Mouse (Mus musculus) heart, embryonic 15.5 days (tissue): ENCODE measurements around the gene Fmnl2. TPM values are rescaled to one million over a fixed set of nuclear protein-coding genes. Genes with fewer than 3 reads are reported as not detected.
A peak's percentile ranks its signal among the peaks of the same experiment; 100 is the strongest.

Source experiments
- ATAC-seq: fragments of 200-750 bp; cut with Nextera tagmentation; replicated peaks from 2 replicates; pipeline ENCODE4 v1.8.0; 2017; ENCODE audit warnings: low read depth, moderate TSS enrichment; ENCODE audit not compliant: insufficient number of reproducible peaks, insufficient read depth, low FRiP score
- H3K27ac ChIP-seq: fragments of 300-500 bp; sonication (generic); 2 replicates; pipeline ENCODE4 v1.5.1; 2015; ENCODE audit warnings: mild to moderate bottlenecking, inconsistent platforms
- H3K27me3 ChIP-seq: fragments of 300-500 bp; sonication (generic); 2 replicates; pipeline ENCODE4 v1.6.1; 2015; ENCODE audit warnings: inconsistent platforms
- H3K36me3 ChIP-seq: fragments of 300-500 bp; sonication (generic); 2 replicates; pipeline ENCODE4 v1.6.1; 2015; ENCODE audit warnings: mild to moderate bottlenecking, inconsistent platforms
- H3K4me1 ChIP-seq: fragments of 300-500 bp; sonication (generic); replicated peaks from 2 replicates; pipeline ENCODE4 v1.6.1; 2015; ENCODE audit warnings: inconsistent platforms
- H3K4me2 ChIP-seq: fragments of 300-500 bp; sonication (generic); 2 replicates; pipeline ENCODE4 v1.6.1; 2015; ENCODE audit warnings: inconsistent platforms, mild to moderate bottlenecking, moderate library complexity
- H3K4me3 ChIP-seq: fragments of 300-500 bp; sonication (generic); 2 replicates; pipeline ENCODE4 v1.5.1; 2015; ENCODE audit warnings: mild to moderate bottlenecking, inconsistent platforms
- H3K9ac ChIP-seq: fragments of 300-500 bp; sonication (generic); 2 replicates; pipeline ENCODE4 v1.6.1; 2015; ENCODE audit warnings: mild to moderate bottlenecking, inconsistent platforms
- H3K9me3 ChIP-seq: fragments of 300-500 bp; sonication (generic); replicated peaks from 2 replicates; pipeline ENCODE4 v1.6.1; 2016; ENCODE audit warnings: inconsistent platforms
- WGBS: fragments of 180-500 bp; shearing (Covaris S2); methylation state at CpG from one replicate; pipeline ENCODE4 v1.1.7; 2015; ENCODE audit warnings: mixed read lengths; 5-methylcytosine and 5-hydroxymethylcytosine counted together
- polyA plus RNA-seq: library from polyadenylated mRNA; unstranded; fragments of >200 nt; fragmentation: Nextera tagmentation; extraction: Ambion mirVana; gene quantifications from 2 replicates; pipeline ENCODE4 v1.2.1, GENCODE M21; 2015

The Fmnl2 gene
- 1.0 and 1.6 TPM in 2 replicates for polyA plus RNA-seq

- peak within 1 kb of the TSS; percentile 87 for H3K9ac ChIP-seq
- under 1% methylated on average over 112 of the region's 114 CpGs for WGBS
- H3K9me3 ChIP-seq, result no peaks in the 10 kb centered on the region
- peak; percentile 88 for ATAC-seq
- no peaks in the 10 kb centered on the region for H3K36me3 ChIP-seq
- peak within 1 kb of the TSS; percentile 89 for H3K4me3 ChIP-seq
- H3K4me1 ChIP-seq, result peaks cover 10% of the 10 kb centered on the region
- H3K27ac ChIP-seq, result peak within 1 kb of the TSS; percentile 67
- peak within 1 kb of the TSS; percentile 99 for H3K4me2 ChIP-seq
- 0 out of 2 replicates have a peak, but pooled peaks cover 3% of the 10 kb centered on the region for H3K27me3 ChIP-seq
Measured at GRCm38 (mm10) chr2:52857611-52858528, at the start of gene Fmnl2. Gene Fmnl2 (plus strand): TSS chr2:52857860.

DNA sequence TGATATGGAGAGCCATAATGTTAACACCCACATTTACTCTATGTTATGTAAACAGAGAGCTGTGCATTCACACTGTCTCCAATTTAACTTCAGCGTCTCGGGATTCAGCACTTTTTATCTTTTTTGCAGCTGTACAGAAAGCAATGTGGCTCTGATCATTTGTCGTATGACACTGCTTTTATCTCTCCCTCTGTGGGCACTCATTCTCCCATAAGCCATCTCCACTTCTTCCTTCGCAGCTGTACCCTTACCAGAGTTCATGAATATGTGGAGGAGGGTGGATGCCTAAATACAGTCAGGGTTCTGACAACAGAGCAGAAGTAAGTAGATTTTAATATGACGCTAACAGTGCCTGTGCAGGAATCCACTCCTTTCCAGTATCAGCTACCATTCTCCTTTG lies 47.7 kb upstream of the Fmnl2 start:
- Histone ChIP-seq H3K9ac (no peak overlapping the region), H3K27me3 (no peaks in the 10 kb centered on the region), H3K27ac (no peak overlapping the region), H3K9me3 (no peaks in the 10 kb centered on the region), H3K4me1 (no peaks in the 10 kb centered on the region), H3K36me3 (no peaks in the 10 kb centered on the region), H3K4me3 (no peak overlapping the region), H3K4me2 (no peak overlapping the region)
- 53% methylated on average over 5 of the region's 5 CpGs for WGBS
- ATAC-seq, result no peak

- Histone ChIP-seq H3K9me3 (no peaks in the 10 kb centered on the region), H3K4me2 (no peak overlapping the region), H3K4me3 (no peak overlapping the region), H3K27me3 (no peaks in the 10 kb centered on the region), H3K36me3 (no peaks in the 10 kb centered on the region), H3K4me1 (no peaks in the 10 kb centered on the region), H3K9ac (no peak overlapping the region), H3K27ac (no peak overlapping the region)
- 0 out of 2 replicates have a peak, but pooled peaks have one; percentile 43 for ATAC-seq
- WGBS, result 34% methylated on average over 5 of the region's 5 CpGs
Measured at GRCm38 (mm10) chr2:52811691-52812090, 46.0 kb upstream of the Fmnl2 start.

DNA sequence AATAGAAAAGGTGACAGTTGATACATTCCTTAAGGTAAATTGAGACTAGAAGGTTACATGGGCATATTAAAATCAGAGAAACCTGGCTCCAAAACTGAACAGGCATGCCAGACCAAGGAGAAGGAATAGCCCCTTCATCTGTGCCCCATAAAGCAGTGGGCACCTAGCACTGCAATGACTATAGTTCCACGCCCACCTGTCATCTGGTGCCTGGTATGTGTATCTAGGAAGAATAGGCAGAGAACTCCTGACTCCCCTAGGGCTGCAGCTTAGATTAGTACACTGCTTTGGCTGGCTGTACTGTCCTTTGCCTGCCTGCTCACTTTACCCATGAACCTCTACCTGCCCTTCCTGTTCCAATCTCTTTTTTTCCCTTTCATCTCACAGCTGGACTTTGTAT lies 40.3 kb upstream of the Fmnl2 start:
- no peaks in the 10 kb centered on the region for H3K27me3 ChIP-seq
- no peak overlapping the region for H3K9ac ChIP-seq
- H3K36me3 ChIP-seq, result no peaks in the 10 kb centered on the region
- H3K4me2 ChIP-seq, result no peak overlapping the region
- 78% methylated on average over 1 of the region's 1 CpGs for WGBS
- H3K4me3 ChIP-seq, result no peak overlapping the region
- H3K27ac ChIP-seq, result no peak overlapping the region
- no peaks in the 10 kb centered on the region for H3K9me3 ChIP-seq
- no peaks in the 10 kb centered on the region for H3K4me1 ChIP-seq
- ATAC-seq, result no peak

- Histone ChIP-seq H3K27me3 (no peaks in the 10 kb centered on the region), H3K4me1 (no peaks in the 10 kb centered on the region), H3K9ac (no peak overlapping the region), H3K4me3 (no peak overlapping the region), H3K27ac (no peak overlapping the region), H3K36me3 (no peaks in the 10 kb centered on the region), H3K4me2 (no peak overlapping the region), H3K9me3 (no peaks in the 10 kb centered on the region)
- ATAC-seq, result no peak
- 68% methylated on average over 4 of the region's 4 CpGs for WGBS
Measured at GRCm38 (mm10) chr2:52818944-52819343, 38.7 kb upstream of the Fmnl2 start.

DNA sequence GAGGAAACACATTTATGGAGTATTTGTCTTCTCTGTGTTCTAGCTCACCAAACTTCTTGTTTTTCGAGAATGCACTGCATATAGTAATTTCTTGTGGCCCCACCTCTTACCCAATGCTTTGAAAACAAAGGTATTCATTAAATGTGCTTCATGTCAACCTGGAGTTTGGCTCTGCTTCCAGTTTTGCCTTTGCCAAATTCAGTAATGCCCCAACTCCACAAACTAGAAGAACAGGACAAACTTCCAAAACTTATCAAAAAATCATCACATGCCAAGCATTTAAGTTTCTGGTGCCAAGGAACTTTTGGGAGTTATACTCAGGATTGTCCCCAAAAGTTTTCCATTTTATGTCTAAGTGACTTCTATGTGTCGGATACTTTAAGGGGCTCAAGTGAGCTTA lies 35.4 kb upstream of the Fmnl2 start:
- Histone ChIP-seq H3K27ac (no peak overlapping the region), H3K9ac (no peak overlapping the region), H3K4me1 (no peaks in the 10 kb centered on the region), H3K9me3 (no peaks in the 10 kb centered on the region), H3K4me3 (no peak overlapping the region), H3K27me3 (no peaks in the 10 kb centered on the region), H3K36me3 (no peaks in the 10 kb centered on the region), H3K4me2 (no peak overlapping the region)
- 71% methylated on average over 2 of the region's 2 CpGs for WGBS
- ATAC-seq, result no peak

DNA sequence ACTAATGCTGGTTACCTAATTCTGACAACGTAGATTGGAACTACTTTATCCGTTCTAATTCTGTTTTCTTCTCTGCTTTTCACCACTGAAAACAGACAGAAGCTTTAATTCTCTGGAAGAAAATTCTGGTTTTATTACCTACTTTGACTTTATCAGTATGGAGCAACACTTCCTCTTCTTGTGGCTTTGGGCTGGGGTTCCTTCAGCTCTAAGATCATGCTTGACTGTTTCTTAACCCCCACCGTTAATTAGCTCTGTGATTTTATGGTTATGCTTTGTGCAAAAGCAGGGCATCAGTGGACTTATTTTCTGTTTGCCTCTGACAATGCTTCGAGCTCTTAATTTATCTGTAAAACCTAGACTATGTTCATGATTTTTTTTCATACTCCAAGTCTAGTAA lies 29.6 kb upstream of the Fmnl2 start:
- H3K9ac ChIP-seq, result no peak overlapping the region
- H3K27me3 ChIP-seq, result no peaks in the 10 kb centered on the region
- H3K27ac ChIP-seq, result no peak overlapping the region
- no peaks in the 10 kb centered on the region for H3K36me3 ChIP-seq
- ATAC-seq, result no peak
- no peaks in the 10 kb centered on the region for H3K4me1 ChIP-seq
- WGBS, result 72% methylated on average over 4 of the region's 4 CpGs
- no peak overlapping the region for H3K4me3 ChIP-seq
- no peaks in the 10 kb centered on the region for H3K9me3 ChIP-seq
- no peak overlapping the region for H3K4me2 ChIP-seq

DNA sequence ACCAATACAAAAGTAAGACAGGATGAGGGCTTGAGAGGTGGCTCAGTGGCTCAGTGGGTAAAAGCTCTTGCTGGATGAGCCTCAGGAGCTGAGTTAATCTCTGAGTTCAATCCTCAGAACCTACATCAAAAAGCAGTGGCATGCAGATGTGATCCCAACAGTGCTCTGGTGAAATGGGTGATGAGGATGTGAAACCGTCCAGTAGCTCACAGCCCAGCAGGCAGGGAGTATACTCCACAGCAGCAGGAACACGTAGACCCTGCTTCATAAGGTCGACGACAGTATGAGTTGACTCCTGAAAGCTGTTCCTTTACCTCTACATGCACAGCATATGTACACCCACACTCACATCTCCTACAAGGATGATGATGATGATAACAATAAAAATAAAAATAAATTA lies 27.1 kb upstream of the Fmnl2 start:
- no peak overlapping the region for H3K9ac ChIP-seq
- no peaks in the 10 kb centered on the region for H3K36me3 ChIP-seq
- H3K4me1 ChIP-seq, result no peaks in the 10 kb centered on the region
- no peak overlapping the region for H3K4me2 ChIP-seq
- no peaks in the 10 kb centered on the region for H3K27me3 ChIP-seq
- no peak for ATAC-seq
- no peak overlapping the region for H3K27ac ChIP-seq
- H3K4me3 ChIP-seq, result no peak overlapping the region
- no peaks in the 10 kb centered on the region for H3K9me3 ChIP-seq
- WGBS, result 77% methylated on average over 4 of the region's 4 CpGs

DNA sequence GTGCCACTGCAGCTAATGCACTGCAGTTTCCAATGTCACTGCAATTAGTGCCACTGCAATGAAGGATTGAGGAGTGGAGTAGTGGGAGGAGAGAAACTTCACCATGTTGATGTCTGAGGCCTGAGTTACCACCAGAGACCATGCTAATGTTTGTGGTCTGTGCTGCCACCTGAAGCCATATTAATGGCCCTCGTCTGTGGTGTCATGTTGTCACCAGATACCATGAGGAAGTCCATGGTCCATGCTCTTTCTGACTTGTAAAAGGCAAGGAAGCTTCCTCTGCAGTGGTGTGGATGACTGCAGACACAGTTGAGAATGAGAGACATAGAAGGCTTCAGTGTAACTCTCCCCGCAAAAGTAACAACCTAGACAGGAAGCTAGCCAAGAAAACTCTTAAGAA lies 26.1 kb upstream of the Fmnl2 start:
- Histone ChIP-seq H3K36me3 (no peaks in the 10 kb centered on the region), H3K9ac (no peak overlapping the region), H3K4me1 (no peaks in the 10 kb centered on the region), H3K4me3 (no peak overlapping the region), H3K9me3 (no peaks in the 10 kb centered on the region), H3K27me3 (no peaks in the 10 kb centered on the region), H3K4me2 (no peak overlapping the region), H3K27ac (no peak overlapping the region)
- 84% methylated on average over 2 of the region's 2 CpGs for WGBS
- no peak for ATAC-seq

DNA sequence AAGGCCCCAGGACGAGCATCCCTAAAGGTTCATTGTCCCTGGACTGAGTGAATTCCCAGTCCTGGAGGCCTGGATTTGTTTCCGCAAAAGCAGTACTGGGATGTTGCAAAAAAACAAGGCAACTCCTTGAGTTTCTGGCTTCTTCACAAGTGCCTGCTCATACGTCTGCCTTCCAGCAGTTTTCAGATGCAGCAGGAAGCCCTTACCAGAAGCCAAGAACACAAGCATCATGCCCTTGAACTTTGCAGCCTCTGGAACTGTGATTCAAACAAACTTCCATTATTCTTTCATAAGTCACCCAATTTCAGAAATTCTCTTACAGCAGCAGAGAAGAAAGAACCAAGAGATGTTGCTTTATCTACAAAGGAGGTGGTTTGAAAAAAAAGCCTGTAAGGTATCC lies 21.9 kb upstream of the Fmnl2 start:
- Histone ChIP-seq H3K27me3 (no peaks in the 10 kb centered on the region), H3K4me3 (no peak overlapping the region), H3K9ac (no peak overlapping the region), H3K36me3 (no peaks in the 10 kb centered on the region), H3K27ac (no peak overlapping the region), H3K9me3 (no peaks in the 10 kb centered on the region), H3K4me1 (no peaks in the 10 kb centered on the region), H3K4me2 (no peak overlapping the region)
- no peak for ATAC-seq
- WGBS, result 76% methylated on average over 3 of the region's 3 CpGs

GRCm38 (mm10) chr2:52839074-52839473 lies 18.6 kb upstream of the Fmnl2 start:
- Histone ChIP-seq H3K9me3 (no peaks in the 10 kb centered on the region), H3K9ac (no peak overlapping the region), H3K4me2 (no peak overlapping the region), H3K27ac (no peak overlapping the region), H3K36me3 (no peaks in the 10 kb centered on the region), H3K4me1 (no peaks in the 10 kb centered on the region), H3K4me3 (no peak overlapping the region), H3K27me3 (no peaks in the 10 kb centered on the region)
- 70% methylated on average over 4 of the region's 4 CpGs for WGBS
- ATAC-seq, result no peak

GRCm38 (mm10) chr2:52839868-52840267 lies 17.8 kb upstream of the Fmnl2 start:
- H3K9ac ChIP-seq, result no peak overlapping the region
- H3K27me3 ChIP-seq, result no peaks in the 10 kb centered on the region
- H3K9me3 ChIP-seq, result no peaks in the 10 kb centered on the region
- no peaks in the 10 kb centered on the region for H3K36me3 ChIP-seq
- no peaks in the 10 kb centered on the region for H3K4me1 ChIP-seq
- no peak overlapping the region for H3K4me2 ChIP-seq
- H3K4me3 ChIP-seq, result no peak overlapping the region
- no peak overlapping the region for H3K27ac ChIP-seq
- WGBS, result 88% methylated on average over 3 of the region's 3 CpGs
- no peak for ATAC-seq
